Mouse (Mus musculus) colon, adult 2 months (tissue): Measurements from ENCODE around the gene Pde12. TPM values are rescaled to one million over a fixed set of nuclear protein-coding genes. Genes with fewer than 3 reads are reported as not detected.

ENCODE experiments used
- polyA plus RNA-seq: library from polyadenylated mRNA; depleted of rRNA; stranded (reverse); fragments of >200 nt; gene quantifications from 2 replicates; pipeline ENCODE4 v1.2.3, GENCODE M21; 2012; rRNA removed

Gene Pde12
- polyA plus RNA-seq: 7.3 and 7.9 TPM in 2 replicates

GRCm38 (mm10) chr14:26669292-26670073 is at the start of gene Pde12:
Gene Pde12 (minus strand): TSS chr14:26669883.

GRCm38 (mm10) chr14:26692974-26693373 is 23.3 kb upstream of the Pde12 start, which contains the start of gene Dnah12:
Gene Dnah12 (plus strand): TSS chr14:26693274.

GRCm38 (mm10) chr14:26637851-26638707 is 31.6 kb downstream of the Pde12 start, which contains the start of gene Arf4:
Gene Arf4 (plus strand): TSS chr14:26638074.

Other genes starting within 250 kb of the Pde12 start
- 32.0 and 32.1 TPM in 2 replicates for gene Slmap, start 135.0 kb downstream of the Pde12 start, polyA plus RNA-seq
- 9.2 and 10.5 TPM in 2 replicates for gene Dennd6a, start 96.0 kb downstream of the Pde12 start, polyA plus RNA-seq
- gene Arf4, start 31.8 kb downstream of the Pde12 start, polyA plus RNA-seq: 264 and 281 TPM in 2 replicates
- gene Dnah12, start 23.4 kb upstream of the Pde12 start, polyA plus RNA-seq: not detected in 2 replicates
- gene Asb14, start 224.7 kb upstream of the Pde12 start, polyA plus RNA-seq: not detected in 2 replicates